Mouse (Mus musculus): ENCODE results near the gene Spint3. TPM values are rescaled to one million over a fixed set of nuclear protein-coding genes. Genes with fewer than 3 reads are reported as not detected.

Spint3 gene
- polyA plus RNA-seq (2015; fragmentation: Illumina TruSeq; extraction: RNeasy Lipid Tissue Mini Kit (QIAGEN cat#74804); ENCODE audit: low read depth, low replicate concordance) = not detected

GRCm38 (mm10) chr2:164573359-164573758 lies at the start of gene Spint3:
Gene Spint3 (minus strand): TSS chr2:164573459.

DNA sequence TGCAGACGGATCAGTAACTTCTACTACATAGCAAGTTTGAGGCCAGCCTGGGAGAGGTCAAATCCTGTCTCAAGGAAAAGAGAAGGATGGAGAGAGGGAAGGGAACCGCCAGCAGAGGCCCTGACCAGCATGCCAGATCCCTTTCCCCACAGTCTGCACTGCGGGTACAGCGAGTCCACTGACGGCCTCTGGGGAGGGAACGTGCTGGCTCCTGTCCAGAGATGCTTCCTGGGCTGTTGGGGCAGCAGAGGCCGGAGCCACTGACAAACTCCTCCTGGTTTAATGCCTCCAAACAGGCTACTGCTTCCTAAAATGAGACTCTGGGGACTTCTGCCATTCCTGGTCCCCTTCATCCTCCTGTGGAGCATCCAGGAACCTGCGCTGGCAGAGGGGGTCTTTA lies 40.2 kb upstream of the Spint3 start, which contains the start of the genes Wfdc6b and Wfdc8:
Wfdc6b (plus strand) TSS at position 52 of the 400 bp plus-strand sequence.
Wfdc8 (minus strand) TSS at position 156 of the 400 bp plus-strand sequence.

GRCm38 (mm10) chr2:164593494-164593893 lies 20.2 kb upstream of the Spint3 start, which contains the start of gene Eppin:
Gene Eppin (minus strand): TSS chr2:164593594.

DNA sequence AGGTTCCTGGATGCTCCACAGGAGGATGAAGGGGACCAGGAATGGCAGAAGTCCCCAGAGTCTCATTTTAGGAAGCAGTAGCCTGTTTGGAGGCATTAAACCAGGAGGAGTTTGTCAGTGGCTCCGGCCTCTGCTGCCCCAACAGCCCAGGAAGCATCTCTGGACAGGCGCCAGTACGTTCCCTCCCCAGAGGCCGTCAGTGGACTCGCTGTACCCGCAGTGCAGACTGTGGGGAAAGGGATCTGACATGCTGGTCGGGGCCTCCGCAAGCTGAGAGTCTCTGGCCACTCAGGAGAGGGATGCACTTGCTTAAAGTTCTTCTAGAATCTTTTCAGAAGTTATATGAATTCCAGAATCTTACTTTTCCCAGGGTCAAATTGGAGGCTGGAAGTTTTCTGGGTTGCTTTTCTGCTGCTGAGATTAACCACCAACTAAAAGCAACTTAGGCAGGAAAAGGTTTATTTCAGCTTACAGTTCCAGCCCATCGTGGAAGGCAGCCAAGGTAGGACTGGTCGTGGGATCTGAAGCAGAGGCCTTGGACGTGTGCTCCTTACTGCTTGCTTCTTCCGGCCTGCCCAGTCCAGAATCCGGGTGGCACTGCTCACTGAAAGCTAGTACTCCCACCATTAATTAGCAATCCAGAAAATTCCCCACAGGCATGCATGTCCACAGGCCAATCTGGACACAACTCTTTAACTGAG lies 11.9 kb upstream of the Spint3 start, which contains the start of gene Wfdc6a:
Wfdc6a (minus strand) TSS at position 423 of the 701 bp plus-strand sequence.

GRCm38 (mm10) chr2:164562391-164563188 lies 10.7 kb downstream of the Spint3 start, which contains the start of gene Wfdc2:
Gene Wfdc2 (plus strand): TSS chr2:164562413.

Other genes starting within 250 kb of the Spint3 start
- gene Svs5, start 240.7 kb downstream of the Spint3 start, polyA plus RNA-seq (2015; fragmentation: Illumina TruSeq; extraction: RNeasy Lipid Tissue Mini Kit (QIAGEN cat#74804); ENCODE audit: low read depth, low replicate concordance) = not detected
- not detected for gene Slpi, start 184.4 kb downstream of the Spint3 start, polyA plus RNA-seq (2015; fragmentation: Illumina TruSeq; extraction: RNeasy Lipid Tissue Mini Kit (QIAGEN cat#74804); ENCODE audit: low read depth, low replicate concordance)
- 0.13 TPM for gene Rbpjl, start 170.3 kb downstream of the Spint3 start, polyA plus RNA-seq (2015; fragmentation: Illumina TruSeq; extraction: RNeasy Lipid Tissue Mini Kit (QIAGEN cat#74804); ENCODE audit: low read depth, low replicate concordance)
- 6.6 TPM for gene Matn4, start 168.3 kb downstream of the Spint3 start, polyA plus RNA-seq (2015; fragmentation: Illumina TruSeq; extraction: RNeasy Lipid Tissue Mini Kit (QIAGEN cat#74804); ENCODE audit: low read depth, low replicate concordance)
- 50.0 TPM for gene Sdc4, start 129.6 kb downstream of the Spint3 start, polyA plus RNA-seq (2015; fragmentation: Illumina TruSeq; extraction: RNeasy Lipid Tissue Mini Kit (QIAGEN cat#74804); ENCODE audit: low read depth, low replicate concordance)
- gene Sys1, start 116.5 kb downstream of the Spint3 start, polyA plus RNA-seq (2015; fragmentation: Illumina TruSeq; extraction: RNeasy Lipid Tissue Mini Kit (QIAGEN cat#74804); ENCODE audit: low read depth, low replicate concordance) = 50.2 TPM
- not detected for gene Gm20458, start 112.5 kb downstream of the Spint3 start, polyA plus RNA-seq (2015; fragmentation: Illumina TruSeq; extraction: RNeasy Lipid Tissue Mini Kit (QIAGEN cat#74804); ENCODE audit: low read depth, low replicate concordance)
- not detected for gene Trp53tg5, start 99.7 kb downstream of the Spint3 start, polyA plus RNA-seq (2015; fragmentation: Illumina TruSeq; extraction: RNeasy Lipid Tissue Mini Kit (QIAGEN cat#74804); ENCODE audit: low read depth, low replicate concordance)
- 233 TPM for gene Dbndd2, start 87.4 kb downstream of the Spint3 start, polyA plus RNA-seq (2015; fragmentation: Illumina TruSeq; extraction: RNeasy Lipid Tissue Mini Kit (QIAGEN cat#74804); ENCODE audit: low read depth, low replicate concordance)
- 56.1 TPM for gene Pigt, start 75.9 kb downstream of the Spint3 start, polyA plus RNA-seq (2015; fragmentation: Illumina TruSeq; extraction: RNeasy Lipid Tissue Mini Kit (QIAGEN cat#74804); ENCODE audit: low read depth, low replicate concordance)
- 2.5 TPM for gene Wfdc2, start 11.0 kb downstream of the Spint3 start, polyA plus RNA-seq (2015; fragmentation: Illumina TruSeq; extraction: RNeasy Lipid Tissue Mini Kit (QIAGEN cat#74804); ENCODE audit: low read depth, low replicate concordance)
- not detected for gene Wfdc6a, start 12.0 kb upstream of the Spint3 start, polyA plus RNA-seq (2015; fragmentation: Illumina TruSeq; extraction: RNeasy Lipid Tissue Mini Kit (QIAGEN cat#74804); ENCODE audit: low read depth, low replicate concordance)
- gene Eppin, start 20.1 kb upstream of the Spint3 start, polyA plus RNA-seq (2015; fragmentation: Illumina TruSeq; extraction: RNeasy Lipid Tissue Mini Kit (QIAGEN cat#74804); ENCODE audit: low read depth, low replicate concordance) = not detected
- gene Wfdc6b, start 40.1 kb upstream of the Spint3 start, polyA plus RNA-seq (2015; fragmentation: Illumina TruSeq; extraction: RNeasy Lipid Tissue Mini Kit (QIAGEN cat#74804); ENCODE audit: low read depth, low replicate concordance) = not detected
- not detected for gene Wfdc8, start 40.2 kb upstream of the Spint3 start, polyA plus RNA-seq (2015; fragmentation: Illumina TruSeq; extraction: RNeasy Lipid Tissue Mini Kit (QIAGEN cat#74804); ENCODE audit: low read depth, low replicate concordance)
- not detected for gene Wfdc16, start 65.3 kb upstream of the Spint3 start, polyA plus RNA-seq (2015; fragmentation: Illumina TruSeq; extraction: RNeasy Lipid Tissue Mini Kit (QIAGEN cat#74804); ENCODE audit: low read depth, low replicate concordance)
- not detected for gene Wfdc10, start 82.6 kb upstream of the Spint3 start, polyA plus RNA-seq (2015; fragmentation: Illumina TruSeq; extraction: RNeasy Lipid Tissue Mini Kit (QIAGEN cat#74804); ENCODE audit: low read depth, low replicate concordance)
- gene Wfdc9, start 83.1 kb upstream of the Spint3 start, polyA plus RNA-seq (2015; fragmentation: Illumina TruSeq; extraction: RNeasy Lipid Tissue Mini Kit (QIAGEN cat#74804); ENCODE audit: low read depth, low replicate concordance) = not detected
- gene Wfdc11, start 100.6 kb upstream of the Spint3 start, polyA plus RNA-seq (2015; fragmentation: Illumina TruSeq; extraction: RNeasy Lipid Tissue Mini Kit (QIAGEN cat#74804); ENCODE audit: low read depth, low replicate concordance) = not detected
- gene Wfdc13, start 111.6 kb upstream of the Spint3 start, polyA plus RNA-seq (2015; fragmentation: Illumina TruSeq; extraction: RNeasy Lipid Tissue Mini Kit (QIAGEN cat#74804); ENCODE audit: low read depth, low replicate concordance) = not detected
- gene Spint4, start 125.0 kb upstream of the Spint3 start, polyA plus RNA-seq (2015; fragmentation: Illumina TruSeq; extraction: RNeasy Lipid Tissue Mini Kit (QIAGEN cat#74804); ENCODE audit: low read depth, low replicate concordance) = not detected
- gene Spint5, start 141.8 kb upstream of the Spint3 start, polyA plus RNA-seq (2015; fragmentation: Illumina TruSeq; extraction: RNeasy Lipid Tissue Mini Kit (QIAGEN cat#74804); ENCODE audit: low read depth, low replicate concordance) = not detected
- 3.3 TPM for gene Wfdc3, start 172.5 kb upstream of the Spint3 start, polyA plus RNA-seq (2015; fragmentation: Illumina TruSeq; extraction: RNeasy Lipid Tissue Mini Kit (QIAGEN cat#74804); ENCODE audit: low read depth, low replicate concordance)
- 27.1 TPM for gene Dnttip1, start 172.5 kb upstream of the Spint3 start, polyA plus RNA-seq (2015; fragmentation: Illumina TruSeq; extraction: RNeasy Lipid Tissue Mini Kit (QIAGEN cat#74804); ENCODE audit: low read depth, low replicate concordance)
- gene Ube2c, start 196.4 kb upstream of the Spint3 start, polyA plus RNA-seq (2015; fragmentation: Illumina TruSeq; extraction: RNeasy Lipid Tissue Mini Kit (QIAGEN cat#74804); ENCODE audit: low read depth, low replicate concordance) = 1.4 TPM
- 2.1 TPM for gene Tnnc2, start 206.5 kb upstream of the Spint3 start, polyA plus RNA-seq (2015; fragmentation: Illumina TruSeq; extraction: RNeasy Lipid Tissue Mini Kit (QIAGEN cat#74804); ENCODE audit: low read depth, low replicate concordance)
- gene Snx21, start 212.4 kb upstream of the Spint3 start, polyA plus RNA-seq (2015; fragmentation: Illumina TruSeq; extraction: RNeasy Lipid Tissue Mini Kit (QIAGEN cat#74804); ENCODE audit: low read depth, low replicate concordance) = 39.8 TPM
- 20.2 TPM for gene Acot8, start 231.4 kb upstream of the Spint3 start, polyA plus RNA-seq (2015; fragmentation: Illumina TruSeq; extraction: RNeasy Lipid Tissue Mini Kit (QIAGEN cat#74804); ENCODE audit: low read depth, low replicate concordance)
- gene Zswim3, start 231.6 kb upstream of the Spint3 start, polyA plus RNA-seq (2015; fragmentation: Illumina TruSeq; extraction: RNeasy Lipid Tissue Mini Kit (QIAGEN cat#74804); ENCODE audit: low read depth, low replicate concordance) = 6.9 TPM
- 18.1 TPM for gene Zswim1, start 249.2 kb upstream of the Spint3 start, polyA plus RNA-seq (2015; fragmentation: Illumina TruSeq; extraction: RNeasy Lipid Tissue Mini Kit (QIAGEN cat#74804); ENCODE audit: low read depth, low replicate concordance)